Mouse (Mus musculus) CH12F3 (cell line): Measurements from ENCODE around the gene Zc3h4.
"Not testable (repeated sequence)": the region's sequence is repeated elsewhere in the genome, so short reads cannot be mapped to it uniquely, and the experiment has no call there.

Experiments
- in situ Hi-C: fragments of 300-500 bp; cut with MboI; formaldehyde crosslinking; loops from 2 replicates; pipeline ENCODE4 v1.14.3; 2020; ENCODE audit warnings: low sequenced_read_pairs

The Zc3h4 gene

DNA sequence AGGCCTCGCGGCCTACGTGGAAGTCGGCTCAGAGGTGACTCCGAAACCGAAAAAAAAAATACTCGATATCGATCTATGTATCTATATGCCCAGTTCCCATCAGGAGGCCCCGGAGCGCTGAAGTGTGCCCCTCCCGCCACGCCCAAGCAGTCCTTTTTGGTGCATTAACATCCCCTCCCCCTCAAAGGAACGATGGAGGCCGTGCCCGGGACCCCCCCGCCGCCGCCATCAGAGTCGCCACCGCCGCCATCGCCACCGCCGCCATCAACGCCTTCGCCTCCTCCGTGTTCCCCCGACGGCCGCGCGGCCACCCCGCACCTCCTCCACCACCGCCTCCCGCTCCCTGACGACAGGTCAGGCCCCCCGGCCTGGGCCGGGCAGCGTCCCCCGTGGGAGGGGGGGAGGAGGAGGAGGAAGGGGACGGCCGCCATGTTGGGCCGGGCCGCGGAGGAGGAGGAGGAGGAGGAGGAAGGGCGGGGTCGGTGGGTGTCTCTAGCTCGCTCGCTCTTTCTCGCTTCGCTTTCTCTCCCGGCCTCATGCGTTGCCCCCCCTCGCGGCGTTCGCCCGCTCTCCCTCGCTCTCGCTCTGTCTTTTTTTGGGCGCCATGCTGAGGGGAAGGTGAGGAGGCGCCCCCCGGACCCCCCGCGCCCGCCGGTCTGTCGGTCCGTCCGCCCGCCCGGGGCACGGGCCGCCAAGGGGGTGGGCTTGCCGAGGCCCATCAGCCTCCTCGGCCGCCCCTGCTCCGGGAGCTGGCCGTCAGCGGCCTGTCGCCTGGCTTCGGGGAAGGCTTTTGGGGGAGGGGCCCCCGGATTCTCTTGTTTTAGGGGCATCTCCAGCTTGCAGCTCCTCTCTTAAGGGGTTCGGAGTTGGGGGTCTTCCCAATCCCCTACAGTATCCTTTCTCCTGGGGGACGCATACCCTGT lies at the start of gene Zc3h4:
Zc3h4 (plus strand) TSS at position 222 of the 923 bp plus-strand sequence.
- in situ Hi-C loops = no loop called here

GRCm38 (mm10) chr7:16355854-16356594 lies 44.7 kb upstream of the Zc3h4 start:
- in situ Hi-C loops = no loop called here

GRCm38 (mm10) chr7:16357602-16358001 lies 43.1 kb upstream of the Zc3h4 start:
- in situ Hi-C loops = no loop called here

GRCm38 (mm10) chr7:16364319-16364718 lies 36.4 kb upstream of the Zc3h4 start:
- in situ Hi-C loops = no loop called here

DNA sequence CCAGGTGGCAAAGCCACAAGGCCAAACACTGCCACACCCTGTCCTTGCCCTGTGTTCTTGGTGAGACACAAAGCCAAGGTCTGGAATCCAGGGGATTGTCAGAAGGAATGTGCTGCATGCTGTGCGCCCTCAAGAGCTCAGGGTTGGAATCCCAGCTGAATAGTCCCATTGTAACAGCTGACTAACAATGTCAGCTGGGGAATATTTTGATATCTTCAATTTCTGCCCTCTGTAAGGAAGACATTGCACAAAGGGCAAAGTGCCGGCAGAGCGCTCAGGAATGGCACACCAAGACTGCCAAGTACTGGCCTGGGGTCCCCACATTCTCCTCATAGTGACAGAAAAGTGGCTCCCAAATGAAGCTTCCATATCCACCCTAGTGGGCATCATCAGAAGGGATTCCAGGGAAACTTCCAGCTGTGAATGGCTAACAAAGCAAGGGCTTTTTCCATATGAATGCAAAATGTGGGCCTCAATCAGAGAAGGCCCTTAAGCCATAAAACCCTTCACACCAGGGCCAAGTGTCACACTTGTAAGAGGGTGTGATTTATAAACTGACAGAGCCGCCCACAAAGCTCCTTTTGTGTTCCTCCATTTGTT lies 35.7 kb upstream of the Zc3h4 start:
- in situ Hi-C loops = no loop called here

- in situ Hi-C loops = no loop called here
Measured at GRCm38 (mm10) chr7:16366133-16366646, 34.5 kb upstream of the Zc3h4 start.

DNA sequence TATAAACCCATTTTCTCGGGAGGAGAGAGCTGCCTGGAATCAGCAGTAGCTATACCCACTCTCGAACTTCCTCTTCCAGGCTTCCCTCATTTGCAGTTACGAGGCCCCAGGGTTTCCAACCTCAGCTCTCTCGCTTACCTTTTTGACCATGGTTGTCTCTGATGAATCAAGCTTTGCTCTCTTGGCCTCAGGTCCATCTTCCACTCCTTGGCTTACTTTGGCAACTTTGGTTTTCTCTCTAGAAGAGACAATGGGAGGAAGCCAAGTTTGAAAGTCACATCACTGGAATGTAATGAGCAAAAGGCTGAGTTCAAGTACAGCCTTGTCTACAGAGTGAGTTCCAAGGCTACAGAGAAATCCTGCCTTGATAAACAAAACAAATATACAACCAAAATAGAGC lies 34.0 kb upstream of the Zc3h4 start:
- in situ Hi-C loops = no loop called here

GRCm38 (mm10) chr7:16368835-16369234 lies 31.9 kb upstream of the Zc3h4 start:
- in situ Hi-C loops = no loop called here

- in situ Hi-C loops = no loop called here
Measured at GRCm38 (mm10) chr7:16370596-16370995, 30.1 kb upstream of the Zc3h4 start.

DNA sequence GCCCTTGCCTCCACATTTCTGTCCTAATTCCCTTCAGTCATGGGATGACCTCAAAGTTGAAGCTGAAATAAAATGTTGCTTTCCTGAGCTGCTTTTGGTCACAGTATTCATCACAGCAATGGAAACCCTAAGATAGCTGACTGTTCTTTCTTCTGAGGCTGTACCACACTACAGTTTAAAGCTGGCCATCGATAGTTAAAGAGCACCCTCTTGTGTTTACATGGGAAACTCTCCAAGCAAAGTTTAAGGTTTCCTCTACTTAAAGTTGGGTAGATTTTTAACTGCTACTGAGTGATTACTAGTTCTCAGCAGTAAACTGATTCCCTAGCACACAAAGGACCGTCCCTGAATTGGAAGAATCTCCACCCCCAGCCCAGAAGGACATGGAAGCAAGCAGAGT lies 27.0 kb upstream of the Zc3h4 start:
- in situ Hi-C loops = no loop called here

GRCm38 (mm10) chr7:16374989-16375388 lies 25.7 kb upstream of the Zc3h4 start:
- in situ Hi-C loops = no loop called here

GRCm38 (mm10) chr7:16376505-16376904 lies 24.2 kb upstream of the Zc3h4 start:
- in situ Hi-C loops = no loop called here

DNA sequence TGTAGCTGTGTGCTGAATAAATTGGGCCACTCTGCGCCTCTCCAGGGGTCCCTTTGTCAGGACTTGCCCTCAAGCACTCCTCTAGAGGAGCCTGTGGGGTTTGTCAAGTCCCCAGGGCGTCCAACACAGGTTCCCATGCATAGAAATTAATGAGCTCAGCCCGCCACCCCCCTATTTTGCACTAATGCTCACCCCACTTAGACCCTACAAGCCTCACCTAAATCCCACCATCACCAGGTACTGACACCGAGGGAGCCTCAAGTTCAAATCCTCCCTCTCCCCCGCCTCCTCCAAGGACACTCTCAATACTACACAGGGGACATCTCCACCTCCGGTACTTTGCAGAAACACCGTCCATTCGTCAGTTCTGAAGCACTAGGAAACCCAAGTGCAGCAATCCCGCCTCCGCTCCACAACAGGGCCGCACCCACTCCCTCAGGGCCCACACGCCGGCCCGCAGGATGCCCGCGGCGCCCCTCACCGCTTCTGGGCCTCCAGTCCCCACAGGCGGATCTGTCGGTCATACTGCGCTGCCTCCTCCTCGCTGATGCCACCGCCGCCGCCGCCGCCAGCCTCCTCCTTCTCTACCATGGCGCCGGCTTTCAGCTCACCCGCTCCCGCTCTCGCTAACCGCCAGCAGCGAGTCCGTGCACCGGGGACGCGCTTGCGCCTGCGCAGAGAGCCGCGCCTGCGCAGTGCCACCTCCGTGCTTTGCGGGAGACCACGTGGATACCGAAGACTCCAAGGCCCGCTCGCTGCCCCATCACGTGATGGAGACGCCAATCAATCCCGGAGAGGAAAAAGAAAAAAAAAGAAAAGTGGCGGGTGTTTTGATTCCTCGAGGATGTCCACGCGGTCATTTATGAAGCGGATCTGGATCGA lies 13.3 kb upstream of the Zc3h4 start, which contains the start of gene Sae1:
Sae1 (minus strand) TSS at position 647 of the 882 bp plus-strand sequence.
- in situ Hi-C loops = no loop called here

- in situ Hi-C loops = not testable (repeated sequence)
Measured at GRCm38 (mm10) chr7:16389942-16390341, 10.8 kb upstream of the Zc3h4 start.

GRCm38 (mm10) chr7:16392923-16393322 lies 7.8 kb upstream of the Zc3h4 start:
- in situ Hi-C loops = no loop called here

GRCm38 (mm10) chr7:16395944-16396343 lies 4.8 kb upstream of the Zc3h4 start:
- in situ Hi-C loops = no loop called here

DNA sequence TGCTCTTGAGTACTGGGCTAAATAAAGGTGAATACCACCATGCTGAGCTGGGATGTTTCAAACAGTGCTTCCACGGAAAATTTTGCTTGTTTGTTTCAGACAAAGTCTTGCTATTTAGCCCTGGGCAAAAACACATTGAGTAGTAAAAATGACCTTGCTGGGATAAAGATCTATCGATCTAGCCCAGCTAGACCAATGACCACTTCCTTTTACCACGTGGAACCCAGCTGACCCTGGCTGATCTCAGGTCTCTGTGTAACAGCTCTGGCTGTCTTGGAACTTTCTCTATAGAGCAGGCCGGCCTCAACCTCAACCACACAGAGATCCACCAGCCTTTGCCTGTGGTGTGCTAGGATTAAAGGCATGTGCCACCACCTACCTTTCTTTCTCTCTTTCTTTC lies 3.2 kb upstream of the Zc3h4 start:
- in situ Hi-C loops = no loop called here

GRCm38 (mm10) chr7:16398387-16399050 lies 2.2 kb upstream of the Zc3h4 start:
- in situ Hi-C loops = no loop called here

- in situ Hi-C loops = no loop called here
Measured at GRCm38 (mm10) chr7:16399098-16399819, 1.5 kb upstream of the Zc3h4 start.
